Mouse (Mus musculus): Measurements from ENCODE around the gene Tspan4.

- TF ChIP-seq CTCF (IDR thresholded peaks at IDR 0.05; ENCODE audit: low read depth, low read length) (no peak), TAL1 (conservative IDR thresholded peaks at IDR 0.05; ENCODE audit: low read depth, low read length) (no peak), GATA2 (IDR thresholded peaks at IDR 0.05; ENCODE audit: borderline replicate concordance, low read depth, low read length) (no peak), GATA1 (IDR thresholded peaks at IDR 0.05; ENCODE audit: borderline replicate concordance, low read length) (no peak)
These were observed 49.2 kb downstream of the Tspan4 start for GRCm38 (mm10) chr7:141524271-141524670.
